Mouse (Mus musculus) urinary bladder, postnatal 0 days (tissue): ENCODE measurements around the gene Cdcp2. TPM values are rescaled to one million over a fixed set of nuclear protein-coding genes. Genes with fewer than 3 reads are reported as not detected.

Source experiments
- polyA plus RNA-seq: library from polyadenylated mRNA; unstranded; fragments of >200 nt; fragmentation: Nextera tagmentation; extraction: Ambion mirVana; gene quantifications from 2 replicates; pipeline ENCODE4 v1.2.1, GENCODE M21; 2015

Cdcp2 gene
- not detected in 2 replicates for polyA plus RNA-seq

DNA sequence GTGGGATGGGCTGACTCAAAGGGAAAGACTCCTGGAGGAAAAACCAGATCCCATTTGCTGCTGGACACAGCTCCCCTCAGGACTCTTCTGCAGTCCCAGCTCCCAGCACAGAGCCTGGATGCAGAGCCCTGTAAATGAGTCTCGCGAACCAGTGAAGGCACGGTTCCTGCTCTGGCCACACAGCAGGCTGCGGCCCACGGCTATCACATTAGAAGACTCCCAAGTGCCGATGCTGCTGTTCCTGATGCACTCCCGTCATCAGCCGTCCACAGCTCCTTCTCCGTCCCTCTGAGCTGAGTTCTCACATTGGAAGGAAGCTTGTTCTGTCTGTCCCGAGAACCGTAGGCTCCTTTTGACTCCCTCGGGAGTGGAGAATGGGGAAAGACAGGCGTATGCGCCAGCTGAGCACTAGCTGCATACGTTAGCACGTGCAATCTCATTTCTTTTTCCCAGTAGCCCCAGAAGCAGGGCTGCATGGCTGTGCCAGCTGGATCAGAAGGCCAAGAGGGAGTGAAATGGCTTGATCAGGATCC is at the start of gene Cdcp2:
Gene Cdcp2, plus strand, starts transcription at position 51 of the 533 bp plus-strand sequence.

DNA sequence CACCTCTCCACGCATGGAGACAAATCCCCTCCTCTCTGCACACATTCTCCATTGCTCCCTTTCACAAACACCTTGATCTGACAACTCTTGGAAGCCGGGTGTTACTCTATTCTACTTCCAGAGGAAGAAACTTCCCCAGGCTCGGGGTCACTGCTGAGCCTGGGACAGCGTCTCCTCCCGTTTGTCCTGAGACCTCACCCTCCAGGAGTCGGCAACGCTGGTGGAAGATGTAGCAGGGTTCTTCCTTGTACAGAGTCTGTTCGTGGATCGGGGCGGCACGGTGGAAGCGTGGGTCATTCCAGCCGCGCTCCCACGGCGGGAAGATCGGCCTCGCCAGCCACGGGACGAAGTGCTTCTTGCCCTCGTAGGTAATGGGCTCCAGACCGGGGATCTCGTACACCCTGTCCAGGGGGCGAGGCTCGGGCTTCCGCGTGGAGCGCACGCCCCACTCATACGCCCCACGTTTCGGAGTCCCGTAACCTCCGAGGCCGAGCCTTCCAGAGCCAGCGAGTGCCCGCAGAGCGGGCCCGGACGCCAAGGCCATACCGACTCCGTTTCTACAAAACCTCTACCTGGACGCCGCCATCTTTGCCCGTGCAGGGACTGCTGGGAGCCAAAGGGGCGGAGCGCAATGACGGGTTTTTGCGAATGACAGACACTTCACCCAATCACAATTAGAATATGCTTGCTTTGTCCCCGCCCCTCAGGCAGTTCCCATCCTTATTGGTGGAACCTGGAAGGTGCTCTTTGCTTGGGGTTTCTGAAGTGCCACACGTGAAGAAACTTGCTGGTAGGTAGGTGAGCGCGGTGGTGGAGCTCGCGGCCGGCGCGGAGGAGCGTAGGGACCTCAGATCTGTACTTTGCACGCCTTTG is 30.2 kb upstream of the Cdcp2 start, which contains the start of the genes Mrpl37 and Cyb5rl:
Gene Mrpl37, minus strand, starts transcription at position 617 of the 873 bp plus-strand sequence.
Gene Cyb5rl, plus strand, starts transcription at position 737 of the 873 bp plus-strand sequence.

Other genes with a start within 250 kb of the Cdcp2 start
- 29.9 and 35.8 TPM in 2 replicates for gene Ssbp3, start 186.2 kb upstream of the Cdcp2 start, polyA plus RNA-seq
- 54.9 and 56.7 TPM in 2 replicates for gene Mrpl37, start 30.0 kb upstream of the Cdcp2 start, polyA plus RNA-seq
- gene Cyb5rl, start 29.9 kb upstream of the Cdcp2 start, polyA plus RNA-seq, result 4.2 and 4.8 TPM in 2 replicates
- 399 and 415 TPM in 2 replicates for gene Tmem59, start 81.5 kb downstream of the Cdcp2 start, polyA plus RNA-seq
- gene Tceanc2, start 82.2 kb downstream of the Cdcp2 start, polyA plus RNA-seq, result 23.4 and 26.9 TPM in 2 replicates
- gene Ldlrad1, start 112.3 kb downstream of the Cdcp2 start, polyA plus RNA-seq, result not detected in 2 replicates
- 30.4 and 34.2 TPM in 2 replicates for gene Lrrc42, start 156.6 kb downstream of the Cdcp2 start, polyA plus RNA-seq
- gene Hspb11, start 156.7 kb downstream of the Cdcp2 start, polyA plus RNA-seq, result 38.6 and 46.0 TPM in 2 replicates
- gene Dio1, start 210.3 kb downstream of the Cdcp2 start, polyA plus RNA-seq, result not detected in 2 replicates
- gene Yipf1, start 217.5 kb downstream of the Cdcp2 start, polyA plus RNA-seq, result 52.3 and 54.5 TPM in 2 replicates